Mouse (Mus musculus) ES-Bruce4 (cell line): Measurements from ENCODE around the gene Ptprm.

ENCODE experiments used
- CTCF ChIP-seq: IDR thresholded peaks from one replicate; pipeline ENCODE4 v1.8.1; 2011; ENCODE audit warnings: low read depth, low read length
- EP300 ChIP-seq: IDR thresholded peaks from 2 replicates; pipeline ENCODE4 v1.6.1; 2011; ENCODE audit warnings: low read depth, low read length; ENCODE audit not compliant: insufficient read depth
- POLR2A ChIP-seq: IDR thresholded peaks from one replicate; pipeline ENCODE4 v1.8.1; 2011; ENCODE audit warnings: low read length; ENCODE audit not compliant: insufficient read depth

GRCm38 (mm10) chr17:66925611-66926010 lies 428.6 kb downstream of the Ptprm start:
- TF ChIP-seq CTCF (no peak), POLR2A (no peak), EP300 (no peak)
